Mouse (Mus musculus) thymus, adult 2 months (tissue): ENCODE measurements at regions not wholly inside any gene's neighbourhood (a gene's known extent, or its start where the extent isn't known, plus 50 kb on each side); places are given as distances from the start of the nearest gene placed in this dataset.
A peak's percentile ranks its signal among the peaks of the same experiment; 100 is the strongest.

Experiments used
- DNase-seq: peaks from one replicate; pipeline ENCODE4 v3.0.0; 2021
- H3K27ac ChIP-seq: fragments of 200-500 bp; 2 replicates; pipeline ENCODE4 v1.5.1; 2012; ENCODE audit warnings: low read length, control low read depth; ENCODE audit not compliant: control insufficient read depth, insufficient read depth
- H3K27me3 ChIP-seq: fragments of 200-500 bp; 2 replicates; pipeline ENCODE4 v1.6.1; 2012; ENCODE audit warnings: mild to moderate bottlenecking, low read length, moderate library complexity, mixed read lengths; ENCODE audit not compliant: control insufficient read depth, insufficient read depth
- H3K36me3 ChIP-seq: fragments of 200-500 bp; 2 replicates; pipeline ENCODE4 v1.6.1; 2012; ENCODE audit warnings: mild to moderate bottlenecking, low read length, moderate library complexity; ENCODE audit not compliant: control insufficient read depth, insufficient read depth
- H3K4me1 ChIP-seq: fragments of 200-500 bp; replicated peaks from 2 replicates; pipeline ENCODE4 v1.6.1; 2012; ENCODE audit warnings: low read length; ENCODE audit not compliant: control insufficient read depth, insufficient read depth
- H3K4me3 ChIP-seq: fragments of 200-500 bp; 2 replicates; pipeline ENCODE4 v1.5.1; 2012; ENCODE audit warnings: mild to moderate bottlenecking, low read length, control low read depth, moderate library complexity; ENCODE audit not compliant: control insufficient read depth, insufficient read depth
- CTCF ChIP-seq: fragments of 200-500 bp; IDR thresholded peaks from 2 replicates; pipeline ENCODE4 v1.5.1; 2012; ENCODE audit warnings: mild to moderate bottlenecking, control low read depth, low read length, moderate library complexity, borderline replicate concordance; ENCODE audit not compliant: control insufficient read depth, poor library complexity, insufficient read depth; ENCODE audit errors: extremely low read depth
- POLR2A ChIP-seq: fragments of 200-500 bp; IDR thresholded peaks from 2 replicates; pipeline ENCODE4 v1.6.1; 2012; ENCODE audit warnings: mild to moderate bottlenecking, low read length, control low read depth, moderate library complexity; ENCODE audit not compliant: control insufficient read depth, poor library complexity, insufficient read depth; ENCODE audit errors: extremely low read depth
- WGBS: fragments of 180-500 bp; shearing (Covaris S2); methylation state at CpG from one replicate; pipeline ENCODE4 v1.1.7; 2018; 5-methylcytosine and 5-hydroxymethylcytosine counted together

DNA sequence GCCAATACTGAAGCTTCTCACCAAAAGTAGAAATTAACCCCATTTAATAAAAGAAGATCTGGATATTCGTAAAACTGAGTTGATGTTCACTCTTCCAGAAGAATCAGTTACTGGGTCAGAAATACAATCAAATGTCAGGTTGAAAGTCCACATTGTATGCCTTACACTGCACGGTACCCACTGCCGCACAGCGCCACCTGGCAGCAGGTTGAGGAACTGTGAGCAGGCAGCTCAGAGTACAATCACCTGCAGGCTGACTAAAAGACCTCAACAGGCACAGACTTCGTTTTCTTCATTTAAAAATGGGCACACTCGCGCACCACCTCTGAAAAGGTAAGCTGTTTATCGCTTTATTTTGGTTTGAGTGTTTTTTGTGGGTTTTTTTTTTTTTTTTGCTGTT, 341.8 kb upstream of the Mms22l start:
- Histone ChIP-seq H3K4me1 (no peaks in the 10 kb centered on the region), H3K36me3 (no peaks in the 10 kb centered on the region), H3K27ac (no peak overlapping the region), H3K4me3 (no peak overlapping the region), H3K27me3 (no peaks in the 10 kb centered on the region)
- peak; percentile 6 for DNase-seq
- 25% methylated on average over 8 of the region's 8 CpGs for WGBS
- TF ChIP-seq CTCF (0 out of 2 replicates have a peak, but pooled peaks have one; percentile 21), POLR2A (no peak)

DNA sequence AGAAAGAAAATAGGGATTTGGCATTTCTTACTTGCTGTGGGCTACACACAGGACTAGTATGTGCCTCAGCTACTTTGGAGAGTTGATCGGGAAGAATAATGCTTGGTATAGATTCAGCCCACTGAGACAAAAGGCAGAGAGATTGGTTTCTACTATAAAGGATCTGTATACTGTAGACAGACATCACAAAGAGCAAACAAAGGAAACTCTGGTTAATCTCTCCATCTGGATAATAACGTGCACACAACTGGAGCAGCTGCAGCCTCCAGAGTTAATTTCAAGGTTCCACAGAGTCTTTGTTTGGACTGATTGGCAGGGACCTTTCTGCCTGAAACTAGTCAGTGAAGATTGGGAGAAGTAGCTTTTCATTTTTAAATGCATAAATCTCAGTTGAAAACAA, 322.5 kb upstream of the Mms22l start:
- no peaks in the 10 kb centered on the region for H3K36me3 ChIP-seq
- DNase-seq = no peak
- TF ChIP-seq POLR2A = no peak
- TF ChIP-seq CTCF = no peak
- no peaks in the 10 kb centered on the region for H3K27me3 ChIP-seq
- 84% methylated on average over 2 of the region's 2 CpGs for WGBS
- H3K4me1 ChIP-seq = no peaks in the 10 kb centered on the region
- no peak overlapping the region for H3K27ac ChIP-seq
- no peak overlapping the region for H3K4me3 ChIP-seq

- no peak overlapping the region for H3K27ac ChIP-seq
- no peak for TF ChIP-seq POLR2A
- TF ChIP-seq CTCF = no peak
- DNase-seq = no peak
- no peak overlapping the region for H3K4me3 ChIP-seq
- no peaks in the 10 kb centered on the region for H3K27me3 ChIP-seq
- H3K36me3 ChIP-seq = no peaks in the 10 kb centered on the region
- WGBS = 56% methylated on average over 10 of the region's 10 CpGs
- H3K4me1 ChIP-seq = no peaks in the 10 kb centered on the region
Observed at GRCm38 (mm10) chr4:24213262-24214036, 282.8 kb upstream of the Mms22l start.

DNA sequence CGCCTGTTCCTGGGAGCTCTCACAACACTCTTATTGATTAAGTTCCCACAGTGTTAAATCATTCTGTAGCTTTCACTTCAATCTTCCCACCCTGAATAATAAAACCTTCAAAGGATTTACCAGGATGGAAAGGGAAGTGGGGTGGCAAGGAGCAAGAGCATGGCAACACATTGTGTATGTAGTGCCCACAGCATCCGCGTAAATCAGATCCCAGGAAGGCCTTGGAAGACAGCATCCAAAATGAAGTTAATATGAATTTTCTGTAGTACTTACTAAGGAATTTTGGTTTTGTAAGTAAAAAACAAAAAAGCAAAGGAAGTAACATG, 282.3 kb upstream of the Mms22l start:
- Histone ChIP-seq H3K27me3 (no peaks in the 10 kb centered on the region), H3K4me1 (no peaks in the 10 kb centered on the region), H3K36me3 (no peaks in the 10 kb centered on the region), H3K27ac (no peak overlapping the region), H3K4me3 (no peak overlapping the region)
- DNase-seq = no peak
- TF ChIP-seq POLR2A = no peak
- TF ChIP-seq CTCF = no peak
- WGBS = 93% methylated on average over 3 of the region's 3 CpGs

- H3K27ac ChIP-seq = no peak overlapping the region
- WGBS = 84% methylated on average over 6 of the region's 6 CpGs
- no peak for TF ChIP-seq CTCF
- no peak for TF ChIP-seq POLR2A
Observed at GRCm38 (mm10) chr4:24218383-24218934, 277.8 kb upstream of the Mms22l start.

GRCm38 (mm10) chr4:24219074-24219497, 277.2 kb upstream of the Mms22l start:
- Histone ChIP-seq H3K4me3 (no peak overlapping the region), H3K27ac (no peak overlapping the region), H3K4me1 (no peaks in the 10 kb centered on the region), H3K36me3 (no peaks in the 10 kb centered on the region), H3K27me3 (no peaks in the 10 kb centered on the region)
- WGBS = 86% methylated on average over 4 of the region's 4 CpGs
- DNase-seq = no peak
- no peak for TF ChIP-seq CTCF

More at GRCm38 (mm10) chr4:24218383-24218934, 277.8 kb upstream of the Mms22l start:
- H3K36me3 ChIP-seq = no peaks in the 10 kb centered on the region
- no peaks in the 10 kb centered on the region for H3K4me1 ChIP-seq
- DNase-seq = no peak
- H3K27me3 ChIP-seq = no peaks in the 10 kb centered on the region
- no peak overlapping the region for H3K4me3 ChIP-seq

- Histone ChIP-seq H3K36me3 (no peaks in the 10 kb centered on the region), H3K27me3 (no peaks in the 10 kb centered on the region), H3K27ac (no peak overlapping the region), H3K4me3 (no peak overlapping the region), H3K4me1 (no peaks in the 10 kb centered on the region)
- no peak for TF ChIP-seq CTCF
- TF ChIP-seq POLR2A = no peak
- DNase-seq = no peak
- 87% methylated on average over 3 of the region's 3 CpGs for WGBS
Observed at GRCm38 (mm10) chr4:24219583-24219982, 276.7 kb upstream of the Mms22l start.
